Mouse (Mus musculus) MEL (cell line): ENCODE data around the gene Kndc1. TPM values are rescaled to one million over a fixed set of nuclear protein-coding genes. Genes with fewer than 3 reads are reported as not detected.
A peak's percentile ranks its signal among the peaks of the same experiment; 100 is the strongest.

ENCODE experiments used
- DNase-seq: peaks from one replicate; pipeline ENCODE4 v3.0.0; 2011; ENCODE audit warnings: low read depth, low spot score
- H3K27ac ChIP-seq: 2 replicates; pipeline ENCODE4 v1.5.1; 2012; ENCODE audit warnings: low read depth, mild to moderate bottlenecking, control low read depth, low read length, moderate library complexity; ENCODE audit not compliant: control insufficient read depth
- H3K27me3 ChIP-seq, 2 experiments: fragments of 150-350 bp in 1 of 2; sonication (generic) in 1 of 2; 2 replicates each; pipeline ENCODE4 v1.6.1; 2012; ENCODE audit warnings: low read length in 2 of 2, mild to moderate bottlenecking in 2 of 2, improper control_type of control experiment in 1 of 2, moderate library complexity in 1 of 2; ENCODE audit not compliant: insufficient read depth in 2 of 2, control insufficient read depth in 1 of 2
- H3K36me3 ChIP-seq, 2 experiments: 2 replicates each; pipeline ENCODE4 v1.6.1; 2012 to 2014; ENCODE audit warnings: low read length in 2 of 2, improper control_type of control experiment in 1 of 2, inconsistent platforms in 1 of 2, mild to moderate bottlenecking in 1 of 2; ENCODE audit not compliant: insufficient read depth in 2 of 2, control insufficient read depth in 1 of 2
- H3K4me1 ChIP-seq, 2 experiments: fragments of 150-350 bp in 1 of 2; sonication (generic) in 1 of 2; 2 replicates each; pipeline ENCODE4 v1.6.1; 2012; ENCODE audit warnings: low read length in 2 of 2, improper control_type of control experiment in 1 of 2, mild to moderate bottlenecking in 1 of 2; ENCODE audit not compliant: insufficient read depth in 2 of 2, control insufficient read depth in 1 of 2
- H3K4me3 ChIP-seq, 2 experiments: fragments of 150-350 bp in 1 of 2; sonication (generic) in 1 of 2; 2 replicates each; pipeline ENCODE4 v1.5.1; 2012; ENCODE audit warnings: low read depth in 2 of 2, low read length in 2 of 2, mild to moderate bottlenecking in 2 of 2, moderate library complexity in 2 of 2, control low read depth in 1 of 2, improper control_type of control experiment in 1 of 2; ENCODE audit not compliant: control insufficient read depth in 1 of 2, insufficient read depth in 1 of 2
- H3K79me2 ChIP-seq: 2 replicates; pipeline ENCODE4 v1.6.1; 2012; ENCODE audit warnings: mild to moderate bottlenecking, low read length, moderate library complexity; ENCODE audit not compliant: control insufficient read depth, poor library complexity, insufficient read depth
- H3K9ac ChIP-seq: 2 replicates; pipeline ENCODE4 v1.6.1; 2012; ENCODE audit warnings: low read depth, mild to moderate bottlenecking, control low read depth, low read length, moderate library complexity; ENCODE audit not compliant: control insufficient read depth, poor library complexity, severe bottlenecking
- H3K9me3 ChIP-seq: fragments of 150-350 bp; sonication (generic); replicated peaks from 2 replicates; pipeline ENCODE4 v1.6.1; 2012; ENCODE audit warnings: mild to moderate bottlenecking, low read length, improper control_type of control experiment, moderate library complexity; ENCODE audit not compliant: insufficient read depth
- CHD1 ChIP-seq: IDR thresholded peaks from 2 replicates; pipeline ENCODE4 v1.6.1; 2012; ENCODE audit warnings: low read depth, mild to moderate bottlenecking, inconsistent platforms, low read length, improper control_type of control experiment
- CHD2 ChIP-seq: IDR thresholded peaks from 2 replicates; pipeline ENCODE4 v1.6.1; 2011; ENCODE audit warnings: low read length, improper control_type of control experiment
- CTCF ChIP-seq, 3 experiments: IDR thresholded peaks in 2 of 3; conservative IDR thresholded peaks in 1 of 3; 2 replicates each; pipeline ENCODE4 v1.5.1; 2011 to 2012; ENCODE audit warnings: low read length in 3 of 3, low read depth in 2 of 3, mild to moderate bottlenecking in 2 of 3, improper control_type of control experiment in 1 of 3, inconsistent platforms in 1 of 3, mixed read lengths in 1 of 3, moderate library complexity in 1 of 3; ENCODE audit not compliant: control insufficient read depth in 1 of 3, insufficient read depth in 1 of 3, poor library complexity in 1 of 3, severe bottlenecking in 1 of 3
- ELF1 ChIP-seq: IDR thresholded peaks from 2 replicates; pipeline ENCODE4 v1.6.1; 2014; ENCODE audit warnings: low read depth, mild to moderate bottlenecking, inconsistent platforms, low read length, improper control_type of control experiment, moderate library complexity
- EP300 ChIP-seq, 2 experiments: IDR thresholded peaks; 2 replicates each; pipeline ENCODE4 v1.6.1; 2011; ENCODE audit warnings: improper control_type of control experiment in 2 of 2, low read length in 2 of 2, low read depth in 1 of 2, mild to moderate bottlenecking in 1 of 2
- GATA1 ChIP-seq: IDR thresholded peaks from 2 replicates; pipeline ENCODE4 v1.6.1; 2011; ENCODE audit warnings: low read depth, low read length, improper control_type of control experiment
- HCFC1 ChIP-seq: IDR thresholded peaks from 2 replicates; pipeline ENCODE4 v1.6.1; 2012; ENCODE audit warnings: low read depth, mild to moderate bottlenecking, inconsistent platforms, low read length, improper control_type of control experiment, moderate library complexity
- KAT2A ChIP-seq: conservative IDR thresholded peaks from 2 replicates; pipeline ENCODE4 v1.6.1; 2012; ENCODE audit warnings: low read depth, low read length, improper control_type of control experiment, inconsistent platforms
- MAFK ChIP-seq: IDR thresholded peaks from 2 replicates; pipeline ENCODE4 v1.6.1; 2011; ENCODE audit warnings: low read depth, mild to moderate bottlenecking, low read length, improper control_type of control experiment, borderline replicate concordance
- MAX ChIP-seq: IDR thresholded peaks from 2 replicates; pipeline ENCODE4 v1.6.1; 2011; ENCODE audit warnings: low read length, improper control_type of control experiment
- MEF2A ChIP-seq: IDR thresholded peaks from 2 replicates; pipeline ENCODE4 v1.6.1; 2014; ENCODE audit warnings: low read depth, mild to moderate bottlenecking, inconsistent platforms, low read length, improper control_type of control experiment; ENCODE audit not compliant: poor library complexity, insufficient replicate concordance, severe bottlenecking; ENCODE audit errors: extremely low read depth
- MXI1 ChIP-seq: IDR thresholded peaks from 2 replicates; pipeline ENCODE4 v1.6.1; 2011; ENCODE audit warnings: mild to moderate bottlenecking, low read depth, low read length, improper control_type of control experiment
- MYC ChIP-seq: IDR thresholded peaks from 2 replicates; pipeline ENCODE4 v1.6.1; 2011; ENCODE audit warnings: low read depth, mild to moderate bottlenecking, low read length, improper control_type of control experiment, moderate library complexity
- NRF1 ChIP-seq: IDR thresholded peaks from 2 replicates; pipeline ENCODE4 v1.6.1; 2014; ENCODE audit warnings: low read depth, mild to moderate bottlenecking, inconsistent platforms, low read length, improper control_type of control experiment, moderate library complexity; ENCODE audit not compliant: poor library complexity, insufficient read depth, severe bottlenecking
- POLR2A ChIP-seq, 2 experiments: IDR thresholded peaks; 2 replicates each; pipeline ENCODE4 v1.6.1; 2011 to 2012; ENCODE audit warnings: low read length in 2 of 2, mild to moderate bottlenecking in 2 of 2, control low read depth in 1 of 2, improper control_type of control experiment in 1 of 2, low read depth in 1 of 2, moderate library complexity in 1 of 2; ENCODE audit not compliant: control insufficient read depth in 1 of 2, insufficient read depth in 1 of 2, poor library complexity in 1 of 2
- POLR2AphosphoS2 ChIP-seq: IDR thresholded peaks from 2 replicates; pipeline ENCODE4 v1.6.1; 2011; ENCODE audit warnings: low read length, improper control_type of control experiment
- POLR2AphosphoS5 ChIP-seq: IDR thresholded peaks from 2 replicates; pipeline ENCODE4 v1.6.1; 2012; ENCODE audit warnings: low read depth, borderline replicate concordance, mild to moderate bottlenecking, inconsistent platforms, low read length, moderate library complexity, mixed read lengths
- RAD21 ChIP-seq: IDR thresholded peaks from 2 replicates; pipeline ENCODE4 v1.6.1; 2011; ENCODE audit warnings: mild to moderate bottlenecking, low read depth, low read length, improper control_type of control experiment
- RCOR1 ChIP-seq: IDR thresholded peaks from 2 replicates; pipeline ENCODE4 v1.6.1; 2012; ENCODE audit warnings: low read depth, mild to moderate bottlenecking, inconsistent platforms, low read length, improper control_type of control experiment
- TAL1 ChIP-seq: IDR thresholded peaks from 2 replicates; pipeline ENCODE4 v1.6.1; 2012; ENCODE audit warnings: mild to moderate bottlenecking, inconsistent platforms, low read length, moderate library complexity, mixed read lengths
- TBP ChIP-seq: IDR thresholded peaks from 2 replicates; pipeline ENCODE4 v1.8.0; 2011; ENCODE audit warnings: low read depth, low read length, improper control_type of control experiment
- TCF12 ChIP-seq: IDR thresholded peaks from 2 replicates; pipeline ENCODE4 v1.6.1; 2014; ENCODE audit warnings: low read depth, mild to moderate bottlenecking, inconsistent platforms, low read length, improper control_type of control experiment, moderate library complexity
- USF2 ChIP-seq, 2 experiments: IDR thresholded peaks; 2 replicates each; pipeline ENCODE4 v1.6.1; 2011 to 2012; ENCODE audit warnings: improper control_type of control experiment in 2 of 2, low read length in 2 of 2, borderline replicate concordance in 1 of 2, inconsistent platforms in 1 of 2, low read depth in 1 of 2, mild to moderate bottlenecking in 1 of 2; ENCODE audit not compliant: insufficient read depth in 1 of 2
- ZC3H11A ChIP-seq: IDR thresholded peaks from 2 replicates; pipeline ENCODE4 v1.6.1; 2012; ENCODE audit warnings: low read depth, mild to moderate bottlenecking, inconsistent platforms, low read length, improper control_type of control experiment
- ZKSCAN1 ChIP-seq: IDR thresholded peaks from 2 replicates; pipeline ENCODE4 v1.6.1; 2012; ENCODE audit warnings: low read depth, mild to moderate bottlenecking, inconsistent platforms, low read length, improper control_type of control experiment, moderate library complexity
- ZMIZ1 ChIP-seq: IDR thresholded peaks from 2 replicates; pipeline ENCODE4 v1.6.1; 2012; ENCODE audit warnings: low read depth, mild to moderate bottlenecking, inconsistent platforms, low read length, improper control_type of control experiment, moderate library complexity
- polyA plus RNA-seq, 2 experiments: library from polyadenylated mRNA; stranded (reverse) in 1 of 2; unstranded in 1 of 2; fragments of >175 nt in 1 of 2; fragments of >200 nt in 1 of 2; gene quantifications; 2 replicates each; pipeline versions ENCODE4 v1.2.1 to v1.2.4; 2012; ENCODE audit warnings: low replicate concordance in 2 of 2, low read depth in 1 of 2; ENCODE audit not compliant: insufficient read length in 2 of 2, insufficient read depth in 1 of 2, missing spikeins in 1 of 2
- total RNA-seq: library from RNA; depleted of rRNA; stranded (reverse); fragments of 300-350 nt; gene quantifications from 2 replicates; pipeline ENCODE4 v1.2.3, GENCODE M21; 2012

Kndc1 gene
- total and polyA plus RNA-seq, 3 experiments, result not detected

DNA sequence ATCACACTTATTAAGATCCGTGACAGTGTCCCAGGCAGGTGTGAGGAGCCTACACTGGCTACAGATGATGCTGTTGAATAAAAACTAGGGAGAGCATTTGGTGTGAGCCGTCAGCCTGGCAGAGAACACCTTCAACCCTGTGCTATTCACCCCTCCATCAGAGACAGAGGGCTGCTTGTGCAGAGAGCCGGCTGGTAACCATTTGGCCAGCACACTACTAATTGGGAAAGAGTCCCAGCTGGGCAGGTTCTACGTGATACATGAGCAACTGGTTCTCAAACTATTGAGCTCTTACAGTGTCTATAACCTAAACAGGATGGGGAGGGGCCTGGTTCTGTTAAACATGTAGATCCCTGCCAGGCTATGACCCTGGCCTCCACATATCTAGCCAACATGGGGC, 23.8 kb downstream of the Kndc1 start:
- no peak overlapping the region for H3K4me3 ChIP-seq
- H3K9me3 ChIP-seq, result no peaks in the 10 kb centered on the region
- no peak overlapping the region for H3K9ac ChIP-seq
- no peaks in the 10 kb centered on the region for H3K79me2 ChIP-seq
- TF ChIP-seq TCF12 (no peak), KAT2A (no peak), NRF1 (no peak), CHD1 (no peak), ZMIZ1 (no peak), EP300 (IDR thresholded peaks at IDR 0.05; ENCODE audit: low read depth in 1 of 2, low read length in 2 of 2) (no peak), HCFC1 (no peak), MAX (no peak), CHD2 (no peak), POLR2AphosphoS5 (no peak), GATA1 (no peak), MAFK (no peak), MXI1 (no peak), MYC (no peak)
- H3K36me3 ChIP-seq, result no peaks in the 10 kb centered on the region
- H3K27ac ChIP-seq, result no peak overlapping the region
- no peaks in the 10 kb centered on the region for H3K4me1 ChIP-seq
- DNase-seq, result no peak
- H3K27me3 ChIP-seq, result no peaks in the 10 kb centered on the region

DNA sequence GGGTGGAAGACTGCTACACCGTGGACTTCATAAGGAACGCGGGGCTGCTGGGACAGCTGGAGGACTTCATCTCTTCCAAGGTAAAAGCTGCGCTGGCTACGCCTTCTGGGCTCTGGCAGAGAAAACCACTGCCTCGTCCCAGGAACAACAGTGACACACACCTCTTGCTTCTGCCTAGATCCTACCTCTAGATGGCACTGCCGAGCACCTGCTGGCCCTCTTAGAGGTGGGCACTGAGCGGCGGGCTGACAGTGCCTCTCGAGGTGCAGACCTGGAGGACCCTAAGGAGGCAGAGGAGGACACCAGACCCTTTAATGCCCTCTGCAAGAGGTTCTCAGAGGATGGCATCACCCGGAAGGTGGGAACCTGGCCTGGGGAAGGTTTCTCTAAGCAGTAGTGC, 36.2 kb downstream of the Kndc1 start:
- Histone ChIP-seq H3K27me3 (no peaks in the 10 kb centered on the region), H3K9me3 (no peaks in the 10 kb centered on the region), H3K4me3 (no peak overlapping the region), H3K4me1 (no peaks in the 10 kb centered on the region), H3K9ac (no peak overlapping the region), H3K79me2 (no peaks in the 10 kb centered on the region), H3K27ac (no peak overlapping the region), H3K36me3 (no peaks in the 10 kb centered on the region)
- TF ChIP-seq POLR2AphosphoS5 (no peak), CTCF (IDR thresholded peaks at IDR 0.05 in 2 of 3, conservative IDR thresholded peaks at IDR 0.05 in 1 of 3; ENCODE audit: control insufficient read depth in 1 of 3, insufficient read depth in 1 of 3, low read depth in 2 of 3, low read length in 3 of 3, poor library complexity in 1 of 3, severe bottlenecking in 1 of 3) (peak; percentile 21 to 52 (median 47); a peak in 4 of 6 replicates), HCFC1 (no peak)
- no peak for DNase-seq

DNA sequence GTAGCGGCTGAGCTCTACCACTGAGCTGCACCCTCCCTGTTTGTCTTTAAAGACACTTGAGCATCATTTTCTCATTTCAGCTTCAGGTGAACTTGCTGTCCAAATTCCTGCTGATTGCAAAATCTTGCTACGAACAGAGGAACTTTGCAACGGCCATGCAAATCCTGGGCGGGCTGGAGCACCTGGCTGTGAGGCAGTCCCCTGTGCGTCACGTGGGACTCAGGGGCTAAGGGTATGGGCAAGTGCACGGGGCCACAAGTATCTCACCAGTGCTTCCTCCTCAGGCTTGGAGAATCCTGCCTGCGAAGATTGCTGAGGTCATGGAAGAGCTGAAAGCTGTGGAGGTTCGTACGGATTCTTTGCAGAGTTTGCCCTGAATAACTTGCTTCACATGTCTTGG, 42.2 kb downstream of the Kndc1 start:
- no peak overlapping the region for H3K4me3 ChIP-seq
- H3K9ac ChIP-seq, result no peak overlapping the region
- no peak for DNase-seq
- H3K36me3 ChIP-seq, result no peaks in the 10 kb centered on the region
- H3K79me2 ChIP-seq, result no peaks in the 10 kb centered on the region
- no peaks in the 10 kb centered on the region for H3K9me3 ChIP-seq
- H3K27me3 ChIP-seq, result no peaks in the 10 kb centered on the region
- H3K4me1 ChIP-seq, result no peaks in the 10 kb centered on the region
- H3K27ac ChIP-seq, result no peak overlapping the region
- no peak for TF ChIP-seq ZC3H11A
- no peak for TF ChIP-seq USF2 (IDR thresholded peaks at IDR 0.05; ENCODE audit: borderline replicate concordance in 1 of 2, insufficient read depth in 1 of 2, low read depth in 1 of 2, low read length in 2 of 2)
- TF ChIP-seq ELF1, result no peak
- no peak for TF ChIP-seq MEF2A
- no peak for TF ChIP-seq RCOR1
- TF ChIP-seq POLR2AphosphoS2, result no peak
- TF ChIP-seq MAFK, result no peak
- TF ChIP-seq POLR2A (IDR thresholded peaks at IDR 0.05; ENCODE audit: control insufficient read depth in 1 of 2, insufficient read depth in 1 of 2, low read depth in 1 of 2, low read length in 2 of 2, poor library complexity in 1 of 2), result no peak
- TF ChIP-seq CHD1, result no peak
- TF ChIP-seq ZKSCAN1, result no peak
- TF ChIP-seq RAD21, result no peak
- TF ChIP-seq TAL1, result no peak
- no peak for TF ChIP-seq ZMIZ1
- TF ChIP-seq TCF12, result no peak
- TF ChIP-seq TBP, result no peak
- TF ChIP-seq, all 39 proteins: peak for 0
